Mouse (Mus musculus): Measurements from ENCODE around the gene Chadl. TPM values are rescaled to one million over a fixed set of nuclear protein-coding genes. Genes with fewer than 3 reads are reported as not detected.
"Not testable (repeated sequence)": the region's sequence is repeated elsewhere in the genome, so short reads cannot be mapped to it uniquely, and the experiment has no call there.

Chadl gene
- 0.53 and 1.4 TPM in 2 replicates for polyA plus RNA-seq (2016; fragmentation: Nextera tagmentation; extraction: Ambion mirVana)

DNA sequence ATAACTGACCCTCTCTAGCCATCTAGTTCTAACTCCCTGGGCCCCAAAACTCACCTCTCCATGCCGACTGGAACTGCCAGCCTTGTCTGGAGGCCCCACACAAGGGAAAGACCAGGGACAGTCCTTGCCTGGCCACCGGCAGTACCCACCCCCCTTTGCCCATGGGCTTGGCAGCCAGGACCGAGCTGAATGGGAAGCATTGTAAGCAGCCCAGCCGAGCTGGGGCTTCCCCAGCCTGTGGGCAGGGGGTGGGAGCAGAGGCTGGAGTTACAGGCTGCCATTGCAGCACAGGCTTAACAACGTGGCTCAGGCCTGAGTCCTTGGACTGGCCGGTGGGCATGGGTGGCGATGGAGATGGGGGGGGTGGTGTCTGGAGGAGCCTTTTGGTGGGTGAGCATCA lies at the start of gene Chadl:
Gene Chadl (minus strand): TSS at position 113 of the 400 bp plus-strand sequence.
- 69% methylated on average over 7 of the region's 7 CpGs for WGBS
- Histone ChIP-seq H3K27ac (no peak within 1 kb of the TSS), H3K9me3 (no peaks in the 10 kb centered on the region), H3K4me1 (peaks cover 20% of the 10 kb centered on the region), H3K4me3 (no peak within 1 kb of the TSS), H3K36me3 (peaks cover 5% of the 10 kb centered on the region), H3K27me3 (ENCODE audit: insufficient read depth, poor library complexity, severe bottlenecking) (peaks cover 54% of the 10 kb centered on the region)
- DNase-seq (ENCODE audit: low spot score): no peak

DNA sequence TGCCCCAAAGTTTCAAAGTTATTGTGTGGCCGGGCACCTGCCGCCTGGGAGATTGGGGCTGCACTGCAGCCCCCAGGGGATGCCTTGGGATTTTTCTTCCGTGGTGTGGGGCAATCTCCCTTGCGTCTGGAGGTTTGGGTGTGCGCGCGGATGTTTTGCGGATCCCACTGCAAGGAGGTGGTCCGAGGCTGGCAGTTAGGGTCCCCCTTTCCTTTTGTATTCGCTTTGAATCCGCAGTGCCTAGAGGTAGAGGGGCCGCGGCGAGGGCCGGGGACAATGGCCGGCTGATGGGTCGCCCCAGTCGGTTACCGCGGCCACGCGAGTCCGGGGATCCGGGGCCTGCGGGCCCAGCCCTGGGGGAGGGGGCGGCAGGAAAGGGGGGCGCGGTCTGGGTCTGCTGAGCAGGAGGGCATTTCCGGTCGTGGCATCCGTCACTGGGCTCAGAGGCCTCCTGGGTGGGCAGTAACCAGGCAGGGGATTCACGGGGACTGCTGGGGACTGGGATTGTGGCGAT lies 48.6 kb upstream of the Chadl start:
- H3K27ac ChIP-seq: peak overlapping the region; percentile 98
- no peaks in the 10 kb centered on the region for H3K27me3 ChIP-seq (ENCODE audit: insufficient read depth, poor library complexity, severe bottlenecking)
- peaks cover 28% of the 10 kb centered on the region for H3K4me1 ChIP-seq
- no peaks in the 10 kb centered on the region for H3K9me3 ChIP-seq
- H3K36me3 ChIP-seq: peaks cover 4% of the 10 kb centered on the region; the same call in 1 of the 2 replicates
- under 1% methylated on average over 33 of the region's 33 CpGs for WGBS
- H3K4me3 ChIP-seq: peak overlapping the region; percentile 92
- peak; percentile 88 for DNase-seq (ENCODE audit: low spot score)

DNA sequence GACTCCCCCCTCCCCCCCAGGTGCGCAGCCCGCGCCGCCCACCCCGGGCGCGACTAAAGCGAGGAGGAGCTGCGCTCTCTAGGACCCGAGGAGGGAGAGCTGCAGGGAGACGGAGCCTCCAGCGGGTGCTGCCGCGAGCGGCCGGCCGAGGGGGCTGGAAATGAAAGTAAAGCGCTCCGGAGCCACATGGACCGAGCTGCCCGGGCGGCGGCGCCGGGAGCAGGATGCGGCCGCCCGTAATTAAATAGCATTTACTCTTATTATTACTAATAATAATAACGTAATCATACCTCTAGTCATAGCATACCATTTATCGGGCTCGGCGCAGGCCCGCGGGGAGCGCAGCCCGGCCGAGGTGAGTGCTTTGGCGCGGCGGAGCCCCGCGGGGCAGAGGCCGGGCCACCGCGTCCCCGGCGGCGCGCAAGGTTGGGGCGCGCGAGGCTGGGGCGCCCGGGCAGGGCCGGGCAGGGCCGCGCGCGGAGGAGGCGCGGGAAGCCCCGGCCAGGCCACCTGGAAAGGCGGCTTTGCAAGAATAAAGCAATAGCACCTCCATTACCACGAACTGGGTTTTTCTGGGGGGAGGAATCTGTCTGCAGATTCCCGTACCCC lies 48.0 kb upstream of the Chadl start, which contains the start of the genes Zc3h7b and Rangap1:
Gene Zc3h7b (plus strand): TSS at position 66 of the 609 bp plus-strand sequence.
Gene Rangap1 (minus strand): TSS at position 539 of the 609 bp plus-strand sequence.
- peak within 1 kb of the TSS; percentile 92 for H3K4me3 ChIP-seq
- H3K27ac ChIP-seq: peak within 1 kb of the TSS; percentile 98
- under 1% methylated on average over 64 of the region's 65 CpGs for WGBS
- no peaks in the 10 kb centered on the region for H3K9me3 ChIP-seq
- H3K4me1 ChIP-seq: peaks cover 23% of the 10 kb centered on the region
- H3K36me3 ChIP-seq: peaks cover 4% of the 10 kb centered on the region; the same call in 1 of the 2 replicates
- DNase-seq (ENCODE audit: low spot score): peak; percentile 89
- no peaks in the 10 kb centered on the region for H3K27me3 ChIP-seq (ENCODE audit: insufficient read depth, poor library complexity, severe bottlenecking)

DNA sequence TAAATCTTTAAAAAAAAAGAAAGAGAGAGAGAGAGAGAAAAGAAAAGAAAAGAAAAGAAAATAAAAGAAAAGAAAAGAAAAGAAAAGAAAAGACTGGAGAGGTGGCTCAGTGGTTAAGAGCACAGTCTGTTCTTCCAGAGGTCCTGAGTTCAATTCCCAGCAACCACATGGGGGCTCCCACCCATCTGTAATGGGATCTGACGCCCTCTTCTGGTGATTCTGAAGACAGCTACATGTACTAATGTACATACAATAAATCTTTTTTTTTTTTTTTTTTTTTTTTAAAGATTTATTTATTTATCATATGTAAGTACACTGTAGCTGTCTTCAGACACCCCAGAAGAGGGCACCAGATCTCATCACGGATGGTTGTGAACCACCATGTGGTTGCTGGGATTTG lies 45.3 kb upstream of the Chadl start:
- not testable (repeated sequence) for DNase-seq (ENCODE audit: low spot score); H3K27me3 ChIP-seq (ENCODE audit: insufficient read depth, poor library complexity, severe bottlenecking); H3K9me3 ChIP-seq; H3K27ac ChIP-seq; H3K36me3 ChIP-seq; H3K4me3 ChIP-seq
- WGBS: 32% methylated on average over 2 of the region's 2 CpGs
- H3K4me1 ChIP-seq: peaks cover 12% of the 10 kb centered on the region; the same call in 1 of the 2 replicates

DNA sequence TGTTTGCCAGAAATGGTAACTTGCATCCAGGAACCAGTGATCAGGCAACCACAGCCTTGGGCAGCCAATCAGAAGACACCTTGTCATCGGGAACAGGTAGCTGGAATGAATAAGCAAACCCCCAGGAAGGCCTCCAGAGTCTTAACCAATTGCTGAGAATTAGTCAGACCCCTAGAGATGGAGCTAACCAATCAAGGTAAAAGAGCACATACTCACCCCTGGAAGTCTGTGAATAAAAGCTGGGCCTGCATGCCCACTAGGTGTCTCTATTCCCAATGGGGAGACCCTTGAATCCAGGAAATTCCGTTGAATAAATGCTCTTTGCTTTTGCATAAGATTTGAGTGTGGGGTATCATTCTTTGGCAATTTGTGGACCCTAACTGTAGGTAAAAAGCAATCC lies 42.8 kb upstream of the Chadl start:
- WGBS: 13% methylated on average over 2 of the region's 2 CpGs
- no peak for DNase-seq (ENCODE audit: low spot score)
- Histone ChIP-seq H3K36me3 (no peaks in the 10 kb centered on the region), H3K27ac (no peak overlapping the region), H3K27me3 (ENCODE audit: insufficient read depth, poor library complexity, severe bottlenecking) (no peaks in the 10 kb centered on the region), H3K9me3 (no peaks in the 10 kb centered on the region), H3K4me1 (no peaks in the 10 kb centered on the region), H3K4me3 (no peak overlapping the region)

DNA sequence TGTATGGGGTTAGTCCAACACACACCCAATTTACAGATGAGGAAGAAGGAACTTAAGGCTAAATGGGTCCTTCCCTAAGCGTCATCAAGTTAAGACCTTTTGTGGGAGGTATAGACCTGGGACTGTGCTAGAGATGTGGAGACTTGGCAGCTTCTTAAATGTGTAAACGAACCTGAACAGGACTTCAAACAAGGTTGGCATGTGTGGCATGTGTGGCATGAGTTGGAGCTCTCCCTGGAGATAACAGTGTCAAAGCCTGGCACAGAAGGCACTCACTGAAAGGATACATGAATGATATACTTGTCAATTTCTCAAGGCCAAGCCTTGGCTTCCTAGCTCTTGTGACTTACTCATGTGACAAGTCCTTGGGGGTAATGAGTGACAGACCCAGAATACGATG lies 42.2 kb upstream of the Chadl start:
- H3K27ac ChIP-seq: no peak overlapping the region
- no peaks in the 10 kb centered on the region for H3K4me1 ChIP-seq
- no peaks in the 10 kb centered on the region for H3K36me3 ChIP-seq
- 68% methylated on average over 3 of the region's 3 CpGs for WGBS
- H3K4me3 ChIP-seq: no peak overlapping the region
- DNase-seq (ENCODE audit: low spot score): no peak
- no peaks in the 10 kb centered on the region for H3K9me3 ChIP-seq
- H3K27me3 ChIP-seq (ENCODE audit: insufficient read depth, poor library complexity, severe bottlenecking): no peaks in the 10 kb centered on the region

DNA sequence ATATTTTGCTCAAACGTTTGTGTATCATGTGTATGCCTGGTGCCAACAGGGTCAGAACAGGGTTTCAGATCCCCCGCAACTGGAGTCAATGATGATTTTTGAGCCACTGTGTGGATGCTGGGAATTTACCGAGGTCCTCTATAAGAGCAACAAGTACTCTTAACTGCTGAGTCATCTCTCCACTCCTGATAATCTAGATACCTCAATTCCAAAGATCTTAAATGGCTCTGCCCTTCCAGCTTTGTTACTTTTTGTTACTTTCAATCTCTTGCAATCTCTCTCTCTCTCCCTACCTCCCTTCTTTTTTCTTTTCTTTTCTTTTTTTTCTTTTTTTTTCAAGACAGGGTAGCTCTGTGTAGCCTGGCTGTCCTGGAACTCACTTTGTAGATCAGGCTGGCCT lies 38.0 kb upstream of the Chadl start:
- H3K4me1 ChIP-seq: no peaks in the 10 kb centered on the region
- 52% methylated on average over 3 of the region's 3 CpGs for WGBS
- H3K36me3 ChIP-seq: no peaks in the 10 kb centered on the region
- no peaks in the 10 kb centered on the region for H3K27me3 ChIP-seq (ENCODE audit: insufficient read depth, poor library complexity, severe bottlenecking)
- H3K4me3 ChIP-seq: no peak overlapping the region
- no peaks in the 10 kb centered on the region for H3K9me3 ChIP-seq
- DNase-seq (ENCODE audit: low spot score): no peak
- no peak overlapping the region for H3K27ac ChIP-seq

DNA sequence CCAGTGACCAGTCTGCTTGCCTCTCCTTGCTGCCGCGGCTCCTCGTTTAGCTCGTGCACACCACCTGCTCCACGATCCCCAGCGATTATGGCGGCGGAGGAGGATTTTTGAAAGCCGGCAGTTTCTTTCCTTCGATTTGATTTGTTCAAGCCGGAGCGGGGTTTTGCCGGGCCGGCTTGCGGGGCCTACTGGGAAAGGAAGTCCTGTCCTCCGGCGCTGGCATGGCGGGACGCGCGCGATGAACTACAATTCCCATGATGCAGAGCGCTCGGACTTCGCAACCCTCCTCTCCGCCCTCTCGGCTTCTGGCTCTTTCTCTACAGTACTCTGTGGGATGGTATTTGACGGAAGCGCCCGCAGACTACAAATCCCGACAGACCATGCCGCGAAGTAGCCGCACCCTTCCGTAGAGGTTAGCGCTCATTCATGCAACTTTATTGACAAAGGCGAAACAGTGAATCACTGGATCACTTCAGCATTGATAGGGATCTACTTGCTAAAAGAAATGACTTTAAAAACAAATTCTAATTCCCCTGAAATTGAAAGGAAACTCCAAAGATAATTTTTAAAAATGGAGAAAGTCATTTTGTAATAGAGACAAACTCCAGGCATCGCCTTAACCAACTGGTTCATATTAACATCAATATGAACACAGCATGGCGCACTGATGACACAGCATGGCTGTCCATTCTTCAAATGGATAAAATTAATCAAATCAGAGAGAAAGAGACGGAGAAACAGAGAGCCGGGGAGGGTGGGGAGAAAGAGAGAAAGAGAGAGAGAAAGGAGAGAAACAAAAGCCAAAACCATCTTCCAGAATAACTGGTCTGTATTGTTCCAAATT lies 32.9 kb upstream of the Chadl start:
- H3K4me3 ChIP-seq: peak overlapping the region; percentile 98
- peak overlapping the region; percentile 93 for H3K27ac ChIP-seq
- peak; percentile 100 for DNase-seq (ENCODE audit: low spot score)
- no peaks in the 10 kb centered on the region for H3K9me3 ChIP-seq
- peaks cover 18% of the 10 kb centered on the region for H3K4me1 ChIP-seq
- WGBS: 5% methylated on average over 41 of the region's 41 CpGs
- no peaks in the 10 kb centered on the region for H3K27me3 ChIP-seq (ENCODE audit: insufficient read depth, poor library complexity, severe bottlenecking)
- peaks cover 14% of the 10 kb centered on the region for H3K36me3 ChIP-seq

DNA sequence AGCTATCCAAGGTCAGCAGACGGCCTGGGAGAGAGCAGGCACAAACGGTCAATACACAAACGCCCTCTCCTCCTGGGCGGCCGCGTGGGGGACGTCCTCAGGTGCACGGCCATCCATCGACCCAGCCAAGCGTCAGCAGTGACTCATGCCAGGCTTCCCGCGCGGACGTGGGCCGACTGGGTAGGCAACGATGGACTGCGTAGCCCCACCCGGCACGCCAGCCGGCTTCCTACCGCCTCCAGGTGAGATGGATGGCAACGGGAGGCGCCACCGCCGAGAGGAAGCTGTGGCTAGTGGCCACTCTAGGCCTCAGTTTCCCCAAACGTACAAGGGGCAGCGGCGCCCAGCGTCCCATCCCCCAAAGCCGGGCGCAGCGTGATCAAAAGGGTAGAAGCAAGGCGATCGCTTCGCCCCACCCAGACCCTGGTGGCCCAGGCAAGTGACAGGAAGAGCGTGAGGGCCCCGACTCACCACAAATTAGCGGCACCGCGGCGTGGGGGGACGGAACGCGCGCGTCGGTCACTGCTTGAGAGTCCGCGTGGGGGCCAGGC lies 32.2 kb upstream of the Chadl start:
- DNase-seq (ENCODE audit: low spot score): no peak
- H3K9me3 ChIP-seq: no peaks in the 10 kb centered on the region

DNA sequence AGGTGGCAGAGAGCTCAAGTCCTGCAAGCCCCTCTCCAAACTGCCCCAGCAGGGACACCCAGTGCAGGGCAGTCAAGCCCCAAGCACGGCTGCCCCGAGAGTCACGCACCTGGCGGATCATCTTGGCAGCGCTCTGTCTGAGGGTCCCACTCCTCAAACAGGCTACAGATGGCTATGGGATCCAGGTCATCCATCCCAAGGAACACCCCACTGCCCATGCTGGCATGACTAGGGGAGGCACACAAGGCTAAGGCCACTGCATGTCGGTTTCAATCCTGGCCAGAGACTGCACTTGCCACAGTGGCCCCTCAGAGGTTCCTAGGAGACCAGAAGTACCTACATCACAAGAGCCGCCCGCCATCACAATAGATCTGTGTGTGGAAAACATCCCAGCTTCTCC lies 28.9 kb upstream of the Chadl start:
- H3K27ac ChIP-seq: no peak overlapping the region
- H3K4me1 ChIP-seq: peaks cover 18% of the 10 kb centered on the region
- H3K36me3 ChIP-seq: peaks cover 54% of the 10 kb centered on the region
- DNase-seq (ENCODE audit: low spot score): no peak
- 97% methylated on average over 8 of the region's 8 CpGs for WGBS
- H3K9me3 ChIP-seq: no peaks in the 10 kb centered on the region
- H3K27me3 ChIP-seq (ENCODE audit: insufficient read depth, poor library complexity, severe bottlenecking): no peaks in the 10 kb centered on the region
- no peak overlapping the region for H3K4me3 ChIP-seq

More for the DNA sequence above, 32.2 kb upstream of the Chadl start:
- H3K36me3 ChIP-seq: peaks cover 21% of the 10 kb centered on the region
- peaks cover 18% of the 10 kb centered on the region for H3K4me1 ChIP-seq
- H3K27ac ChIP-seq: peak overlapping the region; percentile 93
- under 1% methylated on average over 49 of the region's 49 CpGs for whole genome bisulfite sequencing
- H3K4me3 ChIP-seq: peak overlapping the region; percentile 98
- H3K27me3 ChIP-seq (ENCODE audit: insufficient read depth, poor library complexity, severe bottlenecking): no peaks in the 10 kb centered on the region

DNA sequence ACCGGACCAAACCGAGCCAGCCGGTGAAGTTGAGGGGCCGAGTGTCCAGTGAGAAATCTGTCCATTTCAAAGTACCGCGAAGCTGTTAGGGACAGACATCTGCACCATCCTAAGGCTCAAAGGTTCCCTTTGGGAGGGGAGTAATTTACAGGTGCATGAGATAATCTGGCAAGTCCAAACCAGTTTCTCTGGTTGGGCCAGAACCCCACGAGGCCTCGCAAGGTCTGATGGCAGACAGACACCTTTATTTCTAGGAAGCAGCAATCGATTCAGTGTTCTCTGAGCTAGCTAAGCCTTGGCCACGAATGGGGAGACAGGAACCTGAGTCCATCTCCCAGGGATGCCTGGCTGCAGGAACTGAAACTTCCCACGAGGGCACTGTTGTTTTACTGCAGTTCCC lies 26.6 kb upstream of the Chadl start:
- H3K36me3 ChIP-seq: peaks cover 77% of the 10 kb centered on the region
- WGBS: 92% methylated on average over 11 of the region's 11 CpGs
- no peaks in the 10 kb centered on the region for H3K27me3 ChIP-seq (ENCODE audit: insufficient read depth, poor library complexity, severe bottlenecking)
- no peak for DNase-seq (ENCODE audit: low spot score)
- H3K4me1 ChIP-seq: peaks cover 16% of the 10 kb centered on the region
- no peak overlapping the region for H3K4me3 ChIP-seq
- no peaks in the 10 kb centered on the region for H3K9me3 ChIP-seq
- no peak overlapping the region for H3K27ac ChIP-seq

DNA sequence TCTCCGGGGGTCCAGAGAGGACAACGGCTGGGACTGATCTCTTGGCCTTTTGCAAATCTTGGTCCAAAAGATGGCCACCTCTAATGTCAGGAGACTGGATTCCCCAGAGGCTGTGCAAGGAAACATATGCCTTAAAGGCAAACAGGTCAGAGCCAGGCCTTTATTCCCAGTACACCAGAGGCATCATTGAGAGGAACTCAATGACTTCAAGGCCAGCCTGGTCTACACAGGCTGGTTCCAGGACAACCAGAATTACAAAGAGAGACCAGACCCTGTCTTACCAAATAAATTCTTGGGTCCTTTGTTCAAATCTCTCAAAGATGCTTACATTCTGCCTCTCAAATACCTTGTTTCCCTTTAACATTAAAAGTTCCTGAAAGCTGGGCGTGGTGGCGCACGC lies 25.3 kb upstream of the Chadl start:
- WGBS: 98% methylated on average over 5 of the region's 5 CpGs
- no peak overlapping the region for H3K27ac ChIP-seq

DNA sequence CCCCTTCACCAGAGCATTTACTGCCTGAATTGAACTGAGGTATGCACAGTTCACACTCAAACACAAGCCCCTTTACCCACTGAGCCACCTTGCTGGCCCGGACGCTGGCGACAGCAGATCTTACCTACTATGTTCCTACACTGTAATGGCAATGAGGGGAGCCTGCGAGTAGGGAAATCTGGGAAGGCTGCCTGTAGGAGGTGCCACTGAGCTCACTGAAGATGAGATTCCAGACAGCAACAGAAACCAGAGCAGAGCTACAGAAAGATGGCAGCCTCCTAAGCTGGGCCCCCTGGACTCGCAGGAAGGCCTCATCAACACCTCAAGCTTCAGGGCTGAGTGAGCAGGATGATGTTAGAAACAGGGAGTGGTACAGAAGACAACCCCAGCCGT lies 22.0 kb upstream of the Chadl start:
- H3K9me3 ChIP-seq: no peaks in the 10 kb centered on the region

More for the DNA sequence above, 25.3 kb upstream of the Chadl start:
- no peak overlapping the region for H3K4me3 ChIP-seq
- H3K36me3 ChIP-seq: peaks cover 90% of the 10 kb centered on the region
- no peaks in the 10 kb centered on the region for H3K9me3 ChIP-seq
- no peak for DNase-seq (ENCODE audit: low spot score)
- peaks cover 3% of the 10 kb centered on the region; the same call in 1 of the 2 replicates for H3K4me1 ChIP-seq
- H3K27me3 ChIP-seq (ENCODE audit: insufficient read depth, poor library complexity, severe bottlenecking): no peaks in the 10 kb centered on the region

More for the DNA sequence above, 22.0 kb upstream of the Chadl start:
- Histone ChIP-seq H3K4me1 (no peaks in the 10 kb centered on the region), H3K4me3 (no peak overlapping the region), H3K27me3 (ENCODE audit: insufficient read depth, poor library complexity, severe bottlenecking) (no peaks in the 10 kb centered on the region), H3K27ac (no peak overlapping the region), H3K36me3 (peaks cover 94% of the 10 kb centered on the region)
- WGBS: 85% methylated on average over 6 of the region's 6 CpGs
- DNase-seq (ENCODE audit: low spot score): no peak

Data from heart, embryonic 10.5 days (tissue).